Mouse (Mus musculus) forebrain, embryonic 12.5 days (tissue): ENCODE results near the gene Kcnd3. TPM values are rescaled to one million over a fixed set of nuclear protein-coding genes. Genes with fewer than 3 reads are reported as not detected.

Experiments
- ATAC-seq: fragments of 200-750 bp; cut with Nextera tagmentation; 2 replicates; pipeline ENCODE4 v1.8.0; 2017; ENCODE audit warnings: moderate TSS enrichment; ENCODE audit not compliant: low FRiP score
- H3K27ac ChIP-seq: fragments of 300-500 bp; sonication (generic); 2 replicates; pipeline ENCODE4 v1.5.1; 2016; ENCODE audit warnings: mild to moderate bottlenecking
- H3K27me3 ChIP-seq: fragments of 300-500 bp; sonication (generic); 2 replicates; pipeline ENCODE4 v1.6.1; 2016; ENCODE audit warnings: mild to moderate bottlenecking
- H3K36me3 ChIP-seq: fragments of 300-500 bp; sonication (generic); replicated peaks from 2 replicates; pipeline ENCODE4 v1.6.1; 2016; ENCODE audit warnings: mild to moderate bottlenecking
- H3K4me1 ChIP-seq: fragments of 300-500 bp; sonication (generic); 2 replicates; pipeline ENCODE4 v1.6.1; 2016
- H3K4me2 ChIP-seq: fragments of 300-500 bp; sonication (generic); 2 replicates; pipeline ENCODE4 v1.6.1; 2016; ENCODE audit warnings: mild to moderate bottlenecking, moderate library complexity
- H3K4me3 ChIP-seq: fragments of 300-500 bp; sonication (generic); replicated peaks from 2 replicates; pipeline ENCODE4 v1.5.1; 2016; ENCODE audit warnings: mild to moderate bottlenecking
- H3K9ac ChIP-seq: fragments of 300-500 bp; sonication (generic); 2 replicates; pipeline ENCODE4 v1.6.1; 2016; ENCODE audit warnings: mild to moderate bottlenecking
- H3K9me3 ChIP-seq: fragments of 300-500 bp; sonication (generic); 2 replicates; pipeline ENCODE4 v1.6.1; 2016
- WGBS: fragments of 180-500 bp; shearing (Covaris S2); methylation state at CpG from one replicate; pipeline ENCODE4 v1.1.7; 2016; 5-methylcytosine and 5-hydroxymethylcytosine counted together
- polyA plus RNA-seq: library from polyadenylated mRNA; unstranded; fragments of >200 nt; fragmentation: Nextera tagmentation; extraction: Ambion mirVana; gene quantifications from 2 replicates; pipeline ENCODE4 v1.2.1, GENCODE M21; 2016

Gene Kcnd3
- polyA plus RNA-seq, 1 experiment from 2014 or later = 3.5 TPM

GRCm38 (mm10) chr3:105422391-105422790, 29.7 kb upstream of the Kcnd3 start:
- no peaks in the 10 kb centered on the region for H3K9me3 ChIP-seq

DNA sequence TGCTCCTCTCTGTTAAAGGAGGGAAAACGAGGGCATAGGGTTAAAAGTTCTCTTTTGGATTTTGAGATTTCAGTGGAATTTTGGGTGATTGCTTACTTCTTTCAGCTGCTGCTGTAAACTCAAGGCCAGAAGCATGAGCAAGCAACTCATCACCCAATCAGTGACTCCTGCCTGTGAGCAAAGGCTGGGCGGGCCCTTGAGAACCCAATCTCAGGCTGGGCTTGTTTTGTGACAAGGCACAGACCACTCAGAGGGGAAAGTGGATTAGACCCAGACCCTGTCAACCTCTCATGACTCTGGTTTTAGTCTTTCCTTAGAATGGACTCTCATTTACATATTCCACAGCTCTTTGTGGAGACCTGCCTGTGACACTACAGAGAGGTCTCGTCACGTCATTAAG, 28.7 kb upstream of the Kcnd3 start:
- H3K4me1 ChIP-seq = no peaks in the 10 kb centered on the region
- WGBS = 56% methylated on average over 4 of the region's 4 CpGs
- no peaks in the 10 kb centered on the region for H3K36me3 ChIP-seq
- no peak overlapping the region for H3K4me2 ChIP-seq
- no peak overlapping the region for H3K4me3 ChIP-seq
- H3K27ac ChIP-seq = no peak overlapping the region
- no peak overlapping the region for H3K9ac ChIP-seq
- H3K9me3 ChIP-seq = no peaks in the 10 kb centered on the region
- no peaks in the 10 kb centered on the region for H3K27me3 ChIP-seq
- no peak for ATAC-seq

More at GRCm38 (mm10) chr3:105422391-105422790, 29.7 kb upstream of the Kcnd3 start:
- no peak overlapping the region for H3K4me2 ChIP-seq
- no peaks in the 10 kb centered on the region for H3K36me3 ChIP-seq
- H3K27ac ChIP-seq = no peak overlapping the region
- no peaks in the 10 kb centered on the region for H3K4me1 ChIP-seq
- no peak for ATAC-seq
- H3K27me3 ChIP-seq = no peaks in the 10 kb centered on the region
- H3K4me3 ChIP-seq = no peak overlapping the region
- no peak overlapping the region for H3K9ac ChIP-seq

GRCm38 (mm10) chr3:105428586-105428985, 23.5 kb upstream of the Kcnd3 start:
- no peak for ATAC-seq
- H3K36me3 ChIP-seq = no peaks in the 10 kb centered on the region
- no peaks in the 10 kb centered on the region for H3K9me3 ChIP-seq
- H3K27me3 ChIP-seq = no peaks in the 10 kb centered on the region
- H3K9ac ChIP-seq = no peak overlapping the region
- H3K4me2 ChIP-seq = no peak overlapping the region
- no peak overlapping the region for H3K4me3 ChIP-seq
- no peaks in the 10 kb centered on the region for H3K4me1 ChIP-seq
- no peak overlapping the region for H3K27ac ChIP-seq

GRCm38 (mm10) chr3:105436383-105436782, 15.7 kb upstream of the Kcnd3 start:
- H3K27ac ChIP-seq = no peak overlapping the region
- H3K4me1 ChIP-seq = 0 out of 2 replicates have a peak, but pooled peaks cover 3% of the 10 kb centered on the region
- 70% methylated on average over 2 of the region's 2 CpGs for WGBS
- no peak overlapping the region for H3K4me3 ChIP-seq
- H3K36me3 ChIP-seq = no peaks in the 10 kb centered on the region
- H3K27me3 ChIP-seq = no peaks in the 10 kb centered on the region
- H3K4me2 ChIP-seq = no peak overlapping the region
- no peak overlapping the region for H3K9ac ChIP-seq
- no peak for ATAC-seq
- no peaks in the 10 kb centered on the region for H3K9me3 ChIP-seq

DNA sequence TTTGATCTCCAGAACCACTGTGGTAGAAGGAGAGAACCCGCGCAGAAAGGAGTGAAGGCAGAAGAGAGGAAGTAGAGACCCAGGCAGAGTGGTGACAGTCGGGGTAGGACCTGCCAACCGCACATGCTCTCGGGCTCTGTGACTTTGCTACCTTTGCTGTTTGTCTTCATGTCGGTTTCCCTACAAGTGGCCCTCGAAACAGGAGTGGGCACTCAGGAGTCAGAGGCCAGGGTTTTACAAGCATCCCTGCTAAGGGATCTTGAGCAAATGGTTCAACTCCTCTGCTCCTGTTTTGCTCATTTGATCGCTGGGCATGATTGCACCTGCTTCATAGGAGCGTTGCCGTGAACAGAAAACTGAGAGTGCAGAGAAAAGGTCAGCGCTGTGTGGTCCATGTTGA, 15.2 kb upstream of the Kcnd3 start:
- 91% methylated on average over 11 of the region's 11 CpGs for WGBS
- Histone ChIP-seq H3K4me3 (no peak overlapping the region), H3K4me2 (no peak overlapping the region), H3K27ac (no peak overlapping the region), H3K9ac (no peak overlapping the region), H3K27me3 (no peaks in the 10 kb centered on the region), H3K36me3 (no peaks in the 10 kb centered on the region), H3K4me1 (0 out of 2 replicates have a peak, but pooled peaks cover 3% of the 10 kb centered on the region), H3K9me3 (no peaks in the 10 kb centered on the region)
- no peak for ATAC-seq

- Histone ChIP-seq H3K27me3 (no peaks in the 10 kb centered on the region), H3K36me3 (no peaks in the 10 kb centered on the region), H3K9ac (no peak overlapping the region), H3K4me2 (no peak overlapping the region), H3K27ac (no peak overlapping the region), H3K9me3 (no peaks in the 10 kb centered on the region), H3K4me3 (no peak overlapping the region), H3K4me1 (0 out of 2 replicates have a peak, but pooled peaks cover 3% of the 10 kb centered on the region)
- WGBS = 56% methylated on average over 4 of the region's 4 CpGs
- ATAC-seq = no peak
These were observed 11.1 kb upstream of the Kcnd3 start for GRCm38 (mm10) chr3:105440873-105441495.

DNA sequence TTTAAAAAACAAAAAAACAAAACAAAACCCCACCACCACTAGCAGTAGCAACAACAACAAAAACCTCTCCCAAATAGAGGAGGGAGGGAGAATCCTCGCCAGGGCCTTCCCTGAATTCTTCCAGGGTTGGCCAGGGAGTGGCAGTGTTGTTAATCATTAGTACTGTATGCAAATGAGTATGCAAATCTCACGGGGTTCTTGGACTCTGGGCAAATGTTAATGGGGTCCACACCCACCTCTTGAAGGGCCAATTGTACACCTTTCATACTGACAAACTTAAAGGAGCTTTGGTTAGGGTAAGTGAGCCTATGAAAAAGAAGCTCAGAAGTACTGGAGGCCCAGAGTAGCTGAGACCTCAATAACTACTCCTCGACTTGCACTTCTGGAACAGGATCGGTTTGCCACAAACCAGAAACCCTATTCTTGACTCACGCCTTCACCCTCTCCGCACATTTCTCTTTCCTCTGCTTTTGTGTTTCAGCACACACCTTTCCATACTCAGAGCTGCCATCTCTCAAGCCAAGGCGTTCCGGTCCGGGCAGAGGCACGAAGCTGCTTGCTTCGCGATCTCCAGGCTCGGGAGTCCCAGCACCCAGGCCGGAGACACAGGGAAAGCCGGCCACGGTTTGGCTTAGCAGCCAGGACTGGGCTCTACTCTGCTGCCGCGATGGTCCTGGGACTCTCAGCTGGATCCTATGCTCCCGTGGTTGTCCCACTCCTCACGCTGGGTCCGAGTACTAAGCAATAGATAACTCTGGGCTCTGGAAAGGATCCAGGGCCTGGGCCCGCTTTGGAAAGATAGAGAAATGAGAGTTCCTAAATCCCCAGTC, 1.3 kb upstream of the Kcnd3 start:
- H3K27me3 ChIP-seq = peaks cover 74% of the 10 kb centered on the region
- ATAC-seq = peak; percentile 33; the same call in 1 of the 2 replicates
- WGBS = under 1% methylated on average over 22 of the region's 22 CpGs
- H3K4me3 ChIP-seq = peak overlapping the region; percentile 73
- no peaks in the 10 kb centered on the region for H3K9me3 ChIP-seq
- 0 out of 2 replicates have a peak overlapping the region, but pooled peaks have one; percentile 42 for H3K27ac ChIP-seq
- no peaks in the 10 kb centered on the region for H3K36me3 ChIP-seq
- H3K4me1 ChIP-seq = peaks cover 26% of the 10 kb centered on the region
- peak overlapping the region; percentile 38; the same call in 1 of the 2 replicates for H3K9ac ChIP-seq
- H3K4me2 ChIP-seq = peak overlapping the region; percentile 99

DNA sequence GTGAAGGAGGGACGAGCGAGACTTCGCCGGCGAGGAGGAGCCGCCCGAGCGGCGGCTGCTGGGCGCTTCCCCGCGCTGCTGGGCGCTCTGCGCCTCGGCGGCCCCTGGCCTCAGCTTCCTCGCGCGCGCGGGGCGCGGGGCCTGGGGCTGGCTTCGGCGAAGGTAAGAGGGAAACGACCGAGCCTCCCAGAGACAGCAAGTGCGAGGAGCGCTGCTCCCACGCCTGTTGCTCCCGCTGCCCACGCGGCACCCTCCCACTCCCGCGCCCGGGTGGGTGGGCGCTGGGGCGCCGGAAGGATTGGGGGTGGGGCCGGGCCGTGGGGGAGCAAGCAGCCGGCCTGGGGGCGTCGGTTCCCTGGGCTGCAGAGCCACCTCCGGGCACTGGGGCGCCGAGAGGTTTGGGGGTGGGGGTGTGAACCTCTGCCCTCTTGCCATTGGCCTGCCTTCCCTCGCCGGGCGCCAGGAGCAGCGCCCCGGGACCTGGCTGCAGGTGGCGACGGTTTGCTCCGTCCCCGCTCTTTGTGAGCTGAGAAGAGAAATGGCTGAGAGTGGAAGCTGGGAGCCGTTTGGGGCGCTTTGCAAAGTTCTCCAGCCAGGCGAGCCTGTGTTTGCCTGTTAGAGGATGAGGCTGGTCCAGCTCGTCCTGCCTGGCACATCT, 555 bp downstream of the Kcnd3 start:
- peak overlapping the region; percentile 86 for H3K9ac ChIP-seq
- H3K36me3 ChIP-seq = no peaks in the 10 kb centered on the region
- peaks cover 73% of the 10 kb centered on the region for H3K27me3 ChIP-seq
- peak overlapping the region; percentile 54 for H3K27ac ChIP-seq
- peak; percentile 69 for ATAC-seq
- H3K4me2 ChIP-seq = peak overlapping the region; percentile 99
- H3K4me3 ChIP-seq = peak overlapping the region; percentile 73
- no peaks in the 10 kb centered on the region for H3K9me3 ChIP-seq
- WGBS = under 1% methylated on average over 31 of the region's 60 CpGs
- peaks cover 26% of the 10 kb centered on the region for H3K4me1 ChIP-seq

DNA sequence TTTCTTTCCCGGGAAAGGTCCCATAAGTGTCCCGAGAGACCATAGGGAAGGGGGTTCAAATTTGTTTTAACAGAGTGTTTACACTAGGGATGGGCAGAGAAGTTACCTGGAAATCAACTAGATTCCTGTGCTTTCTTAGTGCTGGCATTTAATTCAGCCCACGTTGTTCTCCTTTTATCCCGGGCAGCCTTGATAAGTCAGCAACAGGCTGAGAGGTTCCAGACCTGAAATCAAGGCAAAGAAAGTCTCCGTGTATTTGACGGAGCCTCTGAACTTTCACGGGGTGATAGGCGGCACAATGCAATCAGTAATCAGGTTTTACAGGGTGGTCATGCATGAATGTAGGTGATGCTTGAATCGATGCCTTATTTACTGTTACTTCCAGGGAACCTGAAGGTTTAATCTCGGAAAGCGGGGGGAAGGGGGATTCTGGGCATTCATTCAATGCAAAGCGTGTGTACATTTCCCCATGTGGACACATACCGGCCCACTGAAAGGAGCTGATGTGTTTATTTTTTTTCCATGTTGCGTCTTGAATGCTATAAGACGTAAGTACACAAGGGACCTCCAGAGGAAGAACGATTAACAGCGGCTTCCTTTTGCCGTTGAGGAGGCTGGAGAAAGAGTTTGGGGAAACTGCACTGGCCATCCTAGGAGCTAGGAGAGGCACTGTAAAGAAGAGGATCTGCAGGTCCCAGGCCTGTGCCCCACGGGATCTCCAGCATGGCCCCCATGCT, 1.3 kb downstream of the Kcnd3 start:
- H3K4me1 ChIP-seq = peaks cover 26% of the 10 kb centered on the region
- ATAC-seq = no peak
- H3K9ac ChIP-seq = peak overlapping the region; percentile 86
- WGBS = 2% methylated on average over 19 of the region's 19 CpGs
- peak overlapping the region; percentile 73 for H3K4me3 ChIP-seq
- no peaks in the 10 kb centered on the region for H3K9me3 ChIP-seq
- no peaks in the 10 kb centered on the region for H3K36me3 ChIP-seq
- peaks cover 73% of the 10 kb centered on the region for H3K27me3 ChIP-seq
- no peak overlapping the region for H3K27ac ChIP-seq
- H3K4me2 ChIP-seq = peak overlapping the region; percentile 99

- Histone ChIP-seq H3K36me3 (peaks cover 3% of the 10 kb centered on the region; the same call in 1 of the 2 replicates), H3K9me3 (no peaks in the 10 kb centered on the region), H3K27me3 (peaks cover 35% of the 10 kb centered on the region), H3K4me1 (peaks cover 12% of the 10 kb centered on the region; the same call in 1 of the 2 replicates), H3K4me2 (no peak overlapping the region), H3K9ac (no peak overlapping the region), H3K4me3 (no peak overlapping the region), H3K27ac (no peak overlapping the region)
- no peak for ATAC-seq
- WGBS = 79% methylated on average over 4 of the region's 4 CpGs
These were observed 5.5 kb downstream of the Kcnd3 start for GRCm38 (mm10) chr3:105457657-105458056.

DNA sequence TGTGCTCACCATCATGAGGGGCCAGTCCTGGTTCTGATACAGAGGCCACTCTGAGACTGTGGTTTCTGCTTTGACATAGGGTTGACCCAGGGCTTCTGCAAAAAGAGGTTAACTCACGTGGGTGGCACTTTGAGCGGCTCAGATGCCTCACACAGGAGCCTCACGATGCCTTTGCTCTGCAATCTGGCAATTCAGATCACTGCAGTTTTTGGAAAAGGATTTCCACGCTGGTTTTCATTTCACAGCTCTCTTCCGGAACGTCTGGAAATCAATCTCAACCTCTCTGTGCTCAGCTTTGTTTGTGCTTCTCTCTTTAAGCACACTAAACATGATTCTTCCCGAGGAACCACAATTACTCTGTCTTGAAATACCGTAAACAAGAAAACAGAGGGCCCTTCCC, 14.4 kb downstream of the Kcnd3 start:
- no peak for ATAC-seq
- WGBS = 81% methylated on average over 8 of the region's 8 CpGs

DNA sequence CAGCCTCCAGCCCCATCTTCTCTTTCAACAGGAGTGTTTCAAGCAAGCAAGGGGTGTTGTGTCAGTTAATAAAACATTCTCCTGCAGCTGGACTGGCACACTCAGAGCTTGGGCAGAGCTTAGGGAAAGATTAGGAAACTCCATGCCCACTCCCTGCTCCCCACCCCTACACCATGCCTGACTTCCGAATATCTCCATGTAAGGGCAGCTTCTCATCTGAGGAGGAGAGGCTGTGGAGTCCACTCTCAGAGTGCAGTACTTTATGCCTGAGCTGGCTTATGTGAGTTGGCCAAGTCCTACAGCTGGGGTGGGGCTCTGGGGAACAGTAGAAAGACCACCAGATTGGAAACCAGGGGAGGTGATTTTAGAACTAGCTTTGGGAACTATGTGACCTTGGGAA, 20.4 kb downstream of the Kcnd3 start:
- no peaks in the 10 kb centered on the region for H3K36me3 ChIP-seq
- WGBS = 74% methylated on average over 1 of the region's 1 CpGs
- no peaks in the 10 kb centered on the region for H3K27me3 ChIP-seq
- no peak for ATAC-seq
- no peak overlapping the region for H3K4me3 ChIP-seq
- no peak overlapping the region for H3K27ac ChIP-seq
- H3K4me2 ChIP-seq = no peak overlapping the region
- H3K4me1 ChIP-seq = no peaks in the 10 kb centered on the region
- H3K9ac ChIP-seq = no peak overlapping the region
- H3K9me3 ChIP-seq = no peaks in the 10 kb centered on the region

More for the DNA sequence above, 14.4 kb downstream of the Kcnd3 start:
- Histone ChIP-seq H3K27ac (no peak overlapping the region), H3K4me2 (no peak overlapping the region), H3K36me3 (no peaks in the 10 kb centered on the region), H3K9ac (no peak overlapping the region), H3K9me3 (no peaks in the 10 kb centered on the region), H3K4me3 (no peak overlapping the region), H3K4me1 (no peaks in the 10 kb centered on the region; the same call in 1 of the 2 replicates), H3K27me3 (no peaks in the 10 kb centered on the region)
